Mouse (Mus musculus) neural tube, embryonic 15.5 days (tissue): ENCODE measurements at regions not wholly inside any gene's neighbourhood (a gene's known extent, or its start where the extent isn't known, plus 50 kb on each side); places are given as distances from the start of the nearest gene placed in this dataset.
A peak's percentile ranks its signal among the peaks of the same experiment; 100 is the strongest.

Experiments used
- ATAC-seq: fragments of 200-750 bp; cut with Nextera tagmentation; 2 replicates; pipeline ENCODE4 v1.8.0; 2017; ENCODE audit warnings: mild to moderate bottlenecking, moderate TSS enrichment, moderate library complexity; ENCODE audit not compliant: low FRiP score
- H3K27ac ChIP-seq: fragments of 300-500 bp; sonication (generic); replicated peaks from 2 replicates; pipeline ENCODE4 v1.5.1; 2015; ENCODE audit warnings: mild to moderate bottlenecking, inconsistent platforms
- H3K27me3 ChIP-seq: fragments of 300-500 bp; sonication (generic); replicated peaks from 2 replicates; pipeline ENCODE4 v1.6.1; 2015; ENCODE audit warnings: inconsistent platforms
- H3K36me3 ChIP-seq: fragments of 300-500 bp; sonication (generic); 2 replicates; pipeline ENCODE4 v1.6.1; 2015; ENCODE audit warnings: inconsistent platforms
- H3K4me1 ChIP-seq: fragments of 300-500 bp; sonication (generic); 2 replicates; pipeline ENCODE4 v1.6.1; 2015; ENCODE audit warnings: inconsistent platforms
- H3K4me2 ChIP-seq: fragments of 300-500 bp; sonication (generic); 2 replicates; pipeline ENCODE4 v1.6.1; 2015; ENCODE audit warnings: inconsistent platforms, mild to moderate bottlenecking, moderate library complexity
- H3K4me3 ChIP-seq: fragments of 300-500 bp; sonication (generic); replicated peaks from 2 replicates; pipeline ENCODE4 v1.5.1; 2015; ENCODE audit warnings: mild to moderate bottlenecking, inconsistent platforms
- H3K9ac ChIP-seq: fragments of 300-500 bp; sonication (generic); replicated peaks from 2 replicates; pipeline ENCODE4 v1.6.1; 2015; ENCODE audit warnings: mild to moderate bottlenecking, inconsistent platforms
- H3K9me3 ChIP-seq: fragments of 300-500 bp; sonication (generic); replicated peaks from 2 replicates; pipeline ENCODE4 v1.6.1; 2016; ENCODE audit warnings: inconsistent platforms
- WGBS: fragments of 180-500 bp; shearing (Covaris S2); methylation state at CpG from one replicate; pipeline ENCODE4 v1.1.7; 2015; ENCODE audit warnings: mixed read lengths; 5-methylcytosine and 5-hydroxymethylcytosine counted together

- peaks cover 40% of the 10 kb centered on the region for H3K4me1 ChIP-seq
- WGBS: 15% methylated on average over 7 of the region's 7 CpGs
- no peaks in the 10 kb centered on the region for H3K9me3 ChIP-seq
- no peaks in the 10 kb centered on the region for H3K27me3 ChIP-seq
- no peak overlapping the region; the same call in 1 of the 2 replicates for H3K9ac ChIP-seq
- peak; percentile 55 for ATAC-seq
- no peaks in the 10 kb centered on the region for H3K36me3 ChIP-seq
- peak overlapping the region; percentile 72 for H3K27ac ChIP-seq
- peak overlapping the region; percentile 26 for H3K4me2 ChIP-seq
- no peak overlapping the region for H3K4me3 ChIP-seq
These were observed 154.1 kb upstream of the Topaz1 start for GRCm38 (mm10) chr9:122592820-122593615.

GRCm38 (mm10) chr9:122595120-122595943 is 151.8 kb upstream of the Topaz1 start:
- peak; percentile 45 for ATAC-seq
- WGBS: 3% methylated on average over 31 of the region's 31 CpGs
- H3K4me3 ChIP-seq: peak overlapping the region; percentile 38
- H3K27ac ChIP-seq: peak overlapping the region; percentile 56
- peaks cover 40% of the 10 kb centered on the region for H3K4me1 ChIP-seq
- H3K9ac ChIP-seq: peak overlapping the region; percentile 41
- H3K9me3 ChIP-seq: no peaks in the 10 kb centered on the region
- H3K4me2 ChIP-seq: peak overlapping the region; percentile 63
- no peaks in the 10 kb centered on the region for H3K27me3 ChIP-seq
- no peaks in the 10 kb centered on the region for H3K36me3 ChIP-seq

- Histone ChIP-seq H3K4me2 (no peak overlapping the region), H3K4me1 (no peaks in the 10 kb centered on the region), H3K9ac (no peak overlapping the region), H3K9me3 (no peaks in the 10 kb centered on the region), H3K27ac (no peak overlapping the region), H3K27me3 (no peaks in the 10 kb centered on the region), H3K36me3 (no peaks in the 10 kb centered on the region), H3K4me3 (no peak overlapping the region)
- ATAC-seq: no peak
- whole genome bisulfite sequencing: 85% methylated on average over 2 of the region's 2 CpGs
These were observed 144.0 kb upstream of the Topaz1 start for GRCm38 (mm10) chr9:122603106-122603505.

- Histone ChIP-seq H3K9ac (no peak overlapping the region), H3K9me3 (no peaks in the 10 kb centered on the region), H3K27me3 (no peaks in the 10 kb centered on the region), H3K4me1 (no peaks in the 10 kb centered on the region), H3K4me3 (no peak overlapping the region), H3K36me3 (no peaks in the 10 kb centered on the region), H3K27ac (no peak overlapping the region), H3K4me2 (no peak overlapping the region)
- WGBS: 86% methylated on average over 5 of the region's 5 CpGs
- no peak for ATAC-seq
These were observed 137.5 kb upstream of the Topaz1 start for GRCm38 (mm10) chr9:122609616-122610015.

GRCm38 (mm10) chr9:122610918-122611317 is 136.2 kb upstream of the Topaz1 start:
- Histone ChIP-seq H3K27ac (no peak overlapping the region), H3K4me2 (no peak overlapping the region), H3K9ac (no peak overlapping the region), H3K4me3 (no peak overlapping the region), H3K4me1 (no peaks in the 10 kb centered on the region), H3K9me3 (no peaks in the 10 kb centered on the region), H3K36me3 (no peaks in the 10 kb centered on the region), H3K27me3 (no peaks in the 10 kb centered on the region)
- 95% methylated on average over 10 of the region's 10 CpGs for WGBS
- no peak for ATAC-seq

- H3K36me3 ChIP-seq: 0 out of 2 replicates have a peak, but pooled peaks cover 3% of the 10 kb centered on the region
- H3K9me3 ChIP-seq: no peaks in the 10 kb centered on the region
- H3K4me1 ChIP-seq: no peaks in the 10 kb centered on the region
- no peak overlapping the region for H3K4me2 ChIP-seq
- no peak for ATAC-seq
- H3K9ac ChIP-seq: no peak overlapping the region
- H3K4me3 ChIP-seq: no peak overlapping the region
- 30% methylated on average over 5 of the region's 5 CpGs for WGBS
- no peaks in the 10 kb centered on the region for H3K27me3 ChIP-seq
- H3K27ac ChIP-seq: no peak overlapping the region
These were observed 132.4 kb upstream of the Topaz1 start for GRCm38 (mm10) chr9:122614579-122615252.

GRCm38 (mm10) chr9:122615351-122615750 is 131.8 kb upstream of the Topaz1 start:
- Histone ChIP-seq H3K4me3 (no peak overlapping the region), H3K9ac (no peak overlapping the region), H3K4me1 (no peaks in the 10 kb centered on the region), H3K36me3 (0 out of 2 replicates have a peak, but pooled peaks cover 3% of the 10 kb centered on the region), H3K27me3 (no peaks in the 10 kb centered on the region), H3K27ac (no peak overlapping the region), H3K9me3 (no peaks in the 10 kb centered on the region), H3K4me2 (no peak overlapping the region)
- WGBS: 9% methylated on average over 4 of the region's 4 CpGs
- peak; percentile 25; the same call in 1 of the 2 replicates for ATAC-seq

- H3K4me2 ChIP-seq: no peak overlapping the region
- 47% methylated on average over 3 of the region's 3 CpGs for WGBS
- H3K36me3 ChIP-seq: 0 out of 2 replicates have a peak, but pooled peaks cover 3% of the 10 kb centered on the region
- no peak overlapping the region for H3K27ac ChIP-seq
- no peaks in the 10 kb centered on the region for H3K27me3 ChIP-seq
- H3K9me3 ChIP-seq: no peaks in the 10 kb centered on the region
- no peak overlapping the region for H3K9ac ChIP-seq
- H3K4me3 ChIP-seq: no peak overlapping the region
- ATAC-seq: no peak
- H3K4me1 ChIP-seq: no peaks in the 10 kb centered on the region
These were observed 129.4 kb upstream of the Topaz1 start for GRCm38 (mm10) chr9:122617793-122618192.

GRCm38 (mm10) chr9:122625081-122625480 is 122.1 kb upstream of the Topaz1 start:
- 95% methylated on average over 1 of the region's 1 CpGs for WGBS
- ATAC-seq: no peak

GRCm38 (mm10) chr9:122626346-122626745 is 120.8 kb upstream of the Topaz1 start:
- no peak overlapping the region for H3K4me3 ChIP-seq
- H3K9me3 ChIP-seq: no peaks in the 10 kb centered on the region
- no peak overlapping the region for H3K27ac ChIP-seq
- no peak overlapping the region for H3K9ac ChIP-seq
- no peak overlapping the region for H3K4me2 ChIP-seq
- H3K4me1 ChIP-seq: peaks cover 15% of the 10 kb centered on the region
- no peaks in the 10 kb centered on the region for H3K36me3 ChIP-seq
- 89% methylated on average over 6 of the region's 6 CpGs for WGBS
- ATAC-seq: no peak
- H3K27me3 ChIP-seq: peaks cover 11% of the 10 kb centered on the region

More at GRCm38 (mm10) chr9:122625081-122625480, 122.1 kb upstream of the Topaz1 start:
- Histone ChIP-seq H3K27me3 (peaks cover 7% of the 10 kb centered on the region; the same call in 1 of the 2 replicates), H3K4me1 (peaks cover 12% of the 10 kb centered on the region), H3K9me3 (no peaks in the 10 kb centered on the region), H3K36me3 (no peaks in the 10 kb centered on the region), H3K4me2 (no peak overlapping the region), H3K4me3 (no peak overlapping the region), H3K27ac (no peak overlapping the region), H3K9ac (no peak overlapping the region)

GRCm38 (mm10) chr9:122629171-122629904 is 117.8 kb upstream of the Topaz1 start:
- H3K9me3 ChIP-seq: no peaks in the 10 kb centered on the region
- no peak overlapping the region for H3K4me2 ChIP-seq
- H3K27ac ChIP-seq: no peak overlapping the region
- no peak overlapping the region for H3K9ac ChIP-seq
- no peak for ATAC-seq
- peaks cover 11% of the 10 kb centered on the region for H3K27me3 ChIP-seq
- no peak overlapping the region for H3K4me3 ChIP-seq
- H3K4me1 ChIP-seq: peaks cover 26% of the 10 kb centered on the region
- no peaks in the 10 kb centered on the region for H3K36me3 ChIP-seq
- 31% methylated on average over 18 of the region's 18 CpGs for WGBS
